Mouse (Mus musculus) kidney, adult 2 months (tissue): Measurements from ENCODE around the gene Sel1l.

ENCODE experiments used
- CTCF ChIP-seq: fragments of 200-500 bp; conservative IDR thresholded peaks from 2 replicates; pipeline ENCODE4 v1.5.1; 2011; ENCODE audit warnings: low read depth, mild to moderate bottlenecking, control low read depth, low read length, moderate library complexity, mixed read lengths; ENCODE audit not compliant: insufficient read depth, insufficient read length
- POLR2A ChIP-seq: fragments of 200-500 bp; IDR thresholded peaks from one replicate; pipeline ENCODE4 v1.6.1; 2011; ENCODE audit warnings: low read depth, low read length, control low read depth

DNA sequence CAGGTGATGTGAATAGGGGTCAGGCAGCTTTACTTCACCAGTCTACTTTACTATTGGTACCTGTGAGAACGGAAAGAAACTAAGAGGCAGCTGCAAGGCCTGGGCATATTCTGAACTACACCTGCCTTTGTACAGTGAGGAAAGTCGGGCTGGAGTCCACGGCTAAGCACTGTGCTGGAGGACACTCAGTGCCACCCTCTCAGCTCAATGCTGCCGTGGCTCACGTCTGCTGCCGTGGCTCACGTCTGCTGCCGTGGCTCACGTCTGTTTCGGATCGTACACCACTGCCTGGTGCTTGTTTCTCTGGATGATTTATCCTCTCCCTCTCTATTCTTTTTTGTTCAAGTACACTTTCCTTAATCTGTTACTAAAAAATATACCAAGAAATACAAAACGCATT, 28.5 kb downstream of the Sel1l start:
- TF ChIP-seq CTCF (no peak), POLR2A (no peak)
